Mouse (Mus musculus) heart, adult 2 months (tissue): ENCODE measurements at regions not wholly inside any gene's neighbourhood (a gene's known extent, or its start where the extent isn't known, plus 50 kb on each side); places are given as distances from the start of the nearest gene placed in this dataset.

Experiments
- CTCF ChIP-seq: fragments of 200-600 bp; IDR thresholded peaks from 2 replicates; pipeline ENCODE4 v1.8.1; 2022; ENCODE audit warnings: antibody characterized with exemption, mild to moderate bottlenecking, moderate library complexity
- EP300 ChIP-seq: fragments of 200-500 bp; IDR thresholded peaks from 2 replicates; pipeline ENCODE4 v1.6.1; 2011; ENCODE audit warnings: low read depth, low read length, control low read depth; ENCODE audit not compliant: insufficient read depth
- POLR2A ChIP-seq: fragments of 200-500 bp; IDR thresholded peaks from 2 replicates; pipeline ENCODE4 v1.6.1; 2011; ENCODE audit warnings: mild to moderate bottlenecking, low read depth, low read length, control low read depth; ENCODE audit not compliant: insufficient read depth

DNA sequence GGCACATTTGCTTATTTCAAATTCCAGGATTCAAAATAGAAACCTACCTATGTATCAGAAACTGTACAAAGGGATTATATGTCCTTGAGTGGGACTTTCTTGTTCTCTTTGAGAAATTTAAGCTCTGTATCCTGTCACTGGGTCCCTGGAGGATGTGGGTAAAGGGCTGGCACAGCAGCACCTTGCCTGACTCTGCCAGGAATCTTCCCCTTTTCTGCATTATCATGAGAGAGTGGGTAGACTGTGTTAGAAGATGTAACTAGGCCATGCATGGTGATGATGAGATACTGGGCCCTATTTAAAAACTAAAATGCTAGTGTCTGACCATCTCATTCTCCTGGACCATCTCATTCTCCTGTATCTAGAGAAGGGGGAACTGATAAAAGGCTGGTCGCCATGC lies 178.4 kb upstream of the Tab2 start:
- TF ChIP-seq POLR2A: no peak
- TF ChIP-seq CTCF: no peak
- no peak for TF ChIP-seq EP300
